Mouse (Mus musculus) liver (tissue): Measurements from ENCODE around the gene Itgad.

ENCODE experiments used
- DNase-seq: peaks from one replicate; pipeline ENCODE4 v3.0.0-alpha.2; 2020; ENCODE audit warnings: mixed read lengths

The Itgad gene

GRCm38 (mm10) chr7:128180546-128180945 lies 26.4 kb downstream of the Itgad start:
- DNase-seq: no peak

- DNase-seq: no peak
Observed at GRCm38 (mm10) chr7:128181691-128182090, 27.5 kb downstream of the Itgad start.

- DNase-seq: no peak
Observed at GRCm38 (mm10) chr7:128201607-128202006, 47.4 kb downstream of the Itgad start.

DNA sequence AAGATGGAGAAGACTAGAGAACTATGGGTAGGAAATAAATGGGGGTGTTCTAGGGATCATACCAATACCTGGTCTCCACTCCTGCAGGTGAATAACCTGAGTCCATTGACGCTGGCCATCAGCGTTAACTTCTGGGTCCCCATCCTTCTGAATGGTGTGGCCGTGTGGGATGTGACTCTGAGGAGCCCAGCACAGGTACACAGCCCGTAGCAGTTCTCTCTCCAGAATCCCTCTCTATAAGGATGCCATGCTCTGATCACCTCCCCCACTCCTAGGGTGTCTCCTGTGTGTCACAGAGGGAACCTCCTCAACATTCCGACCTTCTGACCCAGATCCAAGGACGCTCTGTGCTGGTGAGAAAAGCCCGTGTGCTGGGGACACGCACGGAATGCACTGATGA lies 48.9 kb downstream of the Itgad start:
- no peak for DNase-seq

DNA sequence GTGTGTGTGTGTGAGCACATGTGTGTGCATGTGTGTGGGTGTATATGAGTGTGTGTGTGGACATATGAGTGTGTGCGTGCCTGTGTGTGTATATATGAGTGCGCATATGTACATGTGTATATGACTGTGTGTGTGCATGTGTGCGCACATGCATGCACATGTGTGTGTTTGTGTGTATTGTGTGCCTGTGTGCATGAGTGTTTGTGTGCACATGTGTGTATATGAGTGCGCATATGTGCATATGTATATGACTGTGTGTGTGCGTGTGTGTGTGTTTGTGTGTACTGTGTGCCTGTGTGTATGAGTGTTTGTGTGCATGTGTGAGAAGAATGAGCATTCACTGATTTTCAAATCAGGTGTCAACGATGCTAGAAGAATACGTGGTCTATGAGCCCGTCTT lies 50.0 kb downstream of the Itgad start:
- DNase-seq: no peak

- DNase-seq: no peak
Observed at GRCm38 (mm10) chr7:128205695-128206094, 51.5 kb downstream of the Itgad start.

DNA sequence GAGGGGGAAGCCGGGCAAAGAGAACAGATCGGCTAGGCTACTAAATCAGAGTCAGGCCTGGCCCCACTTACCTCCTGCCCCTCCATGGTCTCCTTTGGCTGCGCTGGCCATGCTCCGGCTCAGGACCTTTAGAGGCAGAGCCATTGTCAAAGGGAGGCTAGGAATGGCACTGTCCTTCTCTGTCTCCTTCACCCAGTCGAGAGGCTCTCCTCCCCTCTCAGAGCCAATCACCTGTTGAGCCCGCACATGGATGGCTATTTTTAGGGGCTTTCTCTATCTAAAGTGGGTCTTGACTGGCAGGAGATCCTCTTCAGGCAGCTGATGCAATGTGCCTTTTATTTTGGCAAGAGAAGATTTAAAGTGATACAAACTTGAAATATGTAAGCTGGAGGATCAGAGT lies 52.0 kb downstream of the Itgad start, which contains the start of gene Cox6a2:
Cox6a2 (minus strand) TSS at position 236 of the 400 bp plus-strand sequence.
- no peak for DNase-seq

- peak; percentile 51 for DNase-seq
Observed at GRCm38 (mm10) chr7:128208187-128208586, 54.0 kb downstream of the Itgad start.

DNA sequence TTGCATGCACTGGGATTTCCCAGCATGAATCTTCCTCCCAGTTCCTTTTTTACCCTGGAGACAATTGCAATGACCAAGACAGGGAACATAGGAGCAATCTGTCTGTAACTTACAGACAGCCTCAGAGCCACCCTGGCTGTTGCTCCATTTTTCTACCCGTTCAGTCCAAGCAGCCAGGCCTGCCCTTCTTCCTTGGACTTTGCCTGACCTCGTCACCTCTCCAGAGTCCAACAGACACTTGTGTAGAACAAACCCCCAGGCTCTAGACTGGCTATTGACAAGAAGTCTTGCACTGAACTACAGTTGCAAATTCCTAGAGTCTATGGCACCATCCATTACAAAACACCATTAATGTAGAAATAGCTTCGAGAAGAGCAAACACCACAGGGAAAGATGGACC lies 55.6 kb downstream of the Itgad start:
- no peak for DNase-seq

DNA sequence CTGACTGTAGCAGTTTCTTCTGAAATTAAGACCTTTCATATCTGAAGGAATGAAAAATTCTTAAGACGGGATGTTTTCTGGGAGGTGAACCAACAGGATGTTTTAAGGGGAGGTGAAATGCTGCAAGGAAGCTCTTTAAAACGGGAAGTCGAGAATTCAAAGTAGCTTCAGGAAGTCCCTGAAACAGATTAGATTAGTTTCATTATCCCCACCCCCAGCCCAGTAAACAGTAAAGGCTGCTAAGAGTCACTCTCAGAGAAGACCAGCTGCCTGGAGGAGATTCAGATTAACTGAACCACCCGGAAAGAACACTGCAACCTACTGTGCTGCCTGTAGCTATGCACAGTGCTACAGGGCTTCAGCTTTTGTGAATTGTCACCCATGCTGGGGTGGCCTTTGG lies 65.8 kb downstream of the Itgad start:
- DNase-seq: no peak

- DNase-seq: no peak
Observed at GRCm38 (mm10) chr7:128220936-128221335, 66.8 kb downstream of the Itgad start.

DNA sequence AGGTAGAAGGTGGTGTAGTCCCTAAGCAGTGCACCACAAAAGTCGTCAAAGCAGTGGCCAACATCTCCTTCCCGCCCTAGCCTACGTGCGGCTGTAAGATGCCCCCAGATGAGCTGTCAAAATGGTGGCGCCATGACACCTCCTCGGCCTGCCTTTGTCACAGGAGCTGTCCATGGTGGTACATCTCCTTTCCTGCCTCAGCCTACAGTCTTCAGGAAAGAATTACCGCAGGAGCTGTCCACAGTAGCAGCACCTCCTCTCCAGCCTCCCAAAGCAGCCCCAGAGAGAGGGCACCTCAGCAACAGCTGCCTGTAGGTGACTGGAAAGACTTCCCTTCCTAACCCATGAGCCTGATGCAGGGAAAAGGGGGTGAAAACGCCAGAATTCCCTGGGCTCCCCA lies 77.6 kb downstream of the Itgad start:
- DNase-seq: peak; percentile 22

DNA sequence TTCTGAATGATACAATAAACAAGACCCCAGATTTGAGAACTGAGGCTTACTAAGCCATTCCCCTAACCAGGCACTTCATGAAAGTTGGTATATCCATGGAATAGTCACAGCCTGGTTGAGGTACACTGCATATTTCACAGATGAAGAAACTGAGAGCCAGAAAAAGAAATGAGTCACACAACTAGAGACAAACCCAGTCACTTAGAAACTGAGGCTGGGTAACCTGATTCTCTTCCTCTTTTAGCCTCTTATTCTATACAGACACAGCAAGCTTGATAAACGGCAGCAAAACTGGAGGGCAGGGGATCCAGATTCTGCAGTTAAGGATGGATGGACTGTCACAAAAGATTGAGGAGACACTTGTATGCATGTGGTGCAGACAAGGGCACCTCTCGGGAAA lies 80.6 kb downstream of the Itgad start:
- DNase-seq: no peak

GRCm38 (mm10) chr7:128235481-128235880 lies 81.3 kb downstream of the Itgad start:
- DNase-seq: no peak

DNA sequence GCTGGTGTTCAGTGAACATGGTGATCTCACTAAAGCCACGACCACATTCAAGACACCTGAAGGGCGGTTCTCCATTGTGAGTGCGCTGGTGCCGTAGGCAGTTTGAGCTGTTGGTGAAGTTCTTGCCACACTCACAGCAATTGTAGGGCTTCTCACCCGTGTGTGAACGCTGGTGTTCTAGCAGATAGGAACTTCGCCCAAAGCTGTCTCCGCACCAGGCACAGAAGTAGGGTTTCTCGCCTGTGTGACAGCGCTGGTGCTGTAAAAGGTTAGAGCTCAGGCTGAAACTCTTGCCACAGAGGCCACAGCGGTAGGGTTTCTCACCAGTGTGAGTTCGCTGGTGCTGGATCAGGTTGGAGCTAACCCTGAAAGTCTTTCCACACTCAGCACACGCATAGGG lies 82.2 kb downstream of the Itgad start:
- no peak for DNase-seq

DNA sequence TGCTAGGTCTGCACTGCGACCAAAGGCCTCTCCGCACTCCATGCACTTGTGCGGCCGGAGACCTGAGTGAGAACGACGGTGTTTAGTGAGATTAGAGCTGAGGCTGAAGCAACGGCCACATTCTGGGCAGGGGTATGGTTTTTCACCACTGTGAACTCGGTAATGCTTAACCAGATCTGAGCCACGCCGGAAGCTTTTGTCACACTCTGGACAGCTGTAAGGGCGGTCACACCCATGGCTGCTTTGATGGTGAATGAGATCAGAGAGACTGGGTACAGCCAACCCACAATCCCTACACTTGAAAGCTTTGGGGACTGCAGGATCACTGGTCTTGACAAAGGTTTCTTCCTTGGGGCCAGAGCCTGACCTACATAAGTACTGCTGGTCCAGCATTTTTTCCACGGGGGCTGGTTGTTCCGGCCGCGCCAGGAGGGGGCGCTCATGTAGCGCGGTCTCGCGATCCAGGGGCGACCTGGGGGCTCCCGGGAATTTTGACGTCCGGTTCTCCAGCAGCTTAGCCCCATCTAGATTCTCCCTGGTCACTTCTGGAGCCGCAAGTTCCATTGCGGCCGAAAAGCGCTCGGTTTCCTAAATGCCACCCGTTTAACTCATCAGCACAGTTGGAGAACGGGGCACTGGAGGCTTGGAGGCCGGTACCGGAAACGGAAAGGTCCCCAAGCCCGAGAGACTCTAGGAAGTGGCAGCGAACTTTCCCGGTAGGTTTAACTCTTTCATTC lies 82.8 kb downstream of the Itgad start, which contains the start of gene Armc5:
Armc5 (plus strand) TSS at position 487 of the 737 bp plus-strand sequence.
- peak; percentile 86 for DNase-seq

GRCm38 (mm10) chr7:128237593-128237926 lies 83.4 kb downstream of the Itgad start:
- DNase-seq: no peak

DNA sequence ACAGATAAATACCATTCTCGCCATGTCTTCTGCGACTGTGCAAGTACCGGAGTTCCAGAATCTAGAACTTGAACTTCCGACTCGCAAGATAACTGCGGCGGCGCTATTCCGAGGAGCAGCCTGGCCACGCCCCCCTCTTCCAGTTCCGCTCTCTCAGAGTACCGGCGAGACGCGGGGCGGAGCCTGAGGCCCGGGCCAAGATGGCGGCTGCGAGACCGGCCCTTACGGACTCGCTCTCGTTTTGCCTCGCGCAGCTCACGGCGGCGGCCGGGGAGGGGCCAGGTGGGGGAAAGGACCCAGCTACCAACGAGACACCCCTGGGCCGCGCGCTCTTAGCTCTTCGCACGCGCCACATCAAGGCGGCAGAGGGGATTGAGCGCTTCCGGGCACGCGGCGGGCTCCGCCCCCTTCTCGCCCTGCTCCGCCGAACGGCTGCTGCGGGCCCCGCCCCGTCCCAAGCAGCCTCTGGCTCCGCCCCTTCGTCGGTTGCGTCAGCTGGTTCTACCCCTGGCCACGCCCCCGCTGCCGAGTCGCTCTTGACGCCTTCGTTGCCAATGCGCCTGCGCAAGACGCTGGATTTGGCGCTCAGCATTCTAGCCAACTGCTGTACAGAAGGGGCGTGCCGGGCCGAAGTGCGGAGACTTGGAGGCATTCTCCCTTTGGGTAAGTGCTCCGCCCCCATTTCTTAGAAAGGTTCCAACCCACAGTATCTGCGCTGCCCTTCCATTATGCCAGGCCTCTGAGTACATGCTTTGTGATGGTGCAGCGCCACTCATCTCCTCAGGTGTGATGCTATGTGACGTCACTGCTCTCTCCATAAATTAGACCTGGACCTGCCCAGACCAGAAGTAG lies 84.0 kb downstream of the Itgad start, which contains the start of gene 9130023H24Rik:
9130023H24Rik (minus strand) TSS at position 105 of the 852 bp plus-strand sequence.
- peak; percentile 100 for DNase-seq

DNA sequence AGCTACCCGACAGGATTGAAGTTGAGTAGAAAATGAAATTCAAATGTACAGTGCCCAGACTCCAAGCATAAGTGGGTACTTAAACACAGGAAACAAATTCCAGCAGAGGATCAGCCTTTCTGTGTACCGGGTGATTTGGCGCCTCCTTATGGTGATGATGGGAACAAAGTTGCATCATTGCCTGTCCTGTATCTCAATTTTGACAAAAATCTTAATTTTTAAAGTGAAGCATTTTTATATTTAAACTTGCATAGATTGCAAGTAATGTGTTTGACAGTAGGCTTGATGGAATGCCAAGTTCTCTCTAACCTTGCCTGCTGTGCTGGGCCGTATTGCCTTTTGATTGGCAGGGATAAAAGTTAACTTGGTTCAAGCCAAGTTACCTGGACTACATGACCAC lies 84.8 kb downstream of the Itgad start:
- DNase-seq: peak; percentile 65

- DNase-seq: no peak
Observed at GRCm38 (mm10) chr7:128240131-128240784, 86.1 kb downstream of the Itgad start.

- no peak for DNase-seq
Observed at GRCm38 (mm10) chr7:128242331-128242730, 88.2 kb downstream of the Itgad start.

DNA sequence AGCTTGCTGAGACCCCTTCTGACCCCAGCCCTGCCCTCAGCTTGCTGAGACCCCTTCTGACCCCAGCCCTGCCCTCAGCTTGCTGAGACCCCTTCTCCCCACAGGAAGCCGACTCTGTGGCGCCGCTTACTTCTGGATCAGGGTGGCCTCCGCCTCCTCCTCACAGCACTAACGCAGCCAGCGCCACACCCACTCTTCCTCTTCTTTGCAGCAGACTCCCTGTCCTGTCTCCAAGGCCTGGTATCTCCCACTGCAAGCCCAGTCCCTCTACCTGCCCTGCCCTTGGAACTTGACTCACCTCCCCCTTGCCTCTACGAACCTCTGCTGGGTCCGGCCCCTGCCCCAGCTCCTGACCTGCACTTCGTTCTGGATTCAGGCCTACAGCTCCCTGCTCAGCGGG lies 89.7 kb downstream of the Itgad start:
- DNase-seq: no peak

GRCm38 (mm10) chr7:128244410-128245025 lies 90.3 kb downstream of the Itgad start:
- DNase-seq: no peak
